Mouse (Mus musculus) heart, embryonic 12.5 days (tissue): Measurements from ENCODE around the gene Gal3st1. TPM values are rescaled to one million over a fixed set of nuclear protein-coding genes. Genes with fewer than 3 reads are reported as not detected.

Experiments used
- ATAC-seq: fragments of 200-750 bp; cut with Nextera tagmentation; 2 replicates; pipeline ENCODE4 v1.8.0; 2017; ENCODE audit warnings: moderate TSS enrichment, moderate library complexity; ENCODE audit not compliant: insufficient number of reproducible peaks, low FRiP score
- H3K27ac ChIP-seq: fragments of 300-500 bp; sonication (generic); 2 replicates; pipeline ENCODE4 v1.5.1; 2016; ENCODE audit warnings: mild to moderate bottlenecking, moderate library complexity; ENCODE audit not compliant: poor library complexity, severe bottlenecking
- H3K27me3 ChIP-seq: fragments of 300-500 bp; sonication (generic); replicated peaks from 2 replicates; pipeline ENCODE4 v1.6.1; 2016; ENCODE audit warnings: mild to moderate bottlenecking, moderate library complexity
- H3K36me3 ChIP-seq: fragments of 300-500 bp; sonication (generic); 2 replicates; pipeline ENCODE4 v1.6.1; 2016; ENCODE audit warnings: mild to moderate bottlenecking, moderate library complexity
- H3K4me1 ChIP-seq: fragments of 300-500 bp; sonication (generic); replicated peaks from 2 replicates; pipeline ENCODE4 v1.6.1; 2016; ENCODE audit warnings: mild to moderate bottlenecking
- H3K4me2 ChIP-seq: fragments of 300-500 bp; sonication (generic); 2 replicates; pipeline ENCODE4 v1.6.1; 2016; ENCODE audit warnings: mild to moderate bottlenecking, moderate library complexity
- H3K4me3 ChIP-seq: fragments of 300-500 bp; sonication (generic); 2 replicates; pipeline ENCODE4 v1.5.1; 2016; ENCODE audit warnings: mild to moderate bottlenecking
- H3K9ac ChIP-seq: fragments of 300-500 bp; sonication (generic); 2 replicates; pipeline ENCODE4 v1.6.1; 2016; ENCODE audit warnings: mild to moderate bottlenecking, moderate library complexity
- H3K9me3 ChIP-seq: fragments of 300-500 bp; sonication (generic); replicated peaks from 2 replicates; pipeline ENCODE4 v1.6.1; 2016; ENCODE audit warnings: mild to moderate bottlenecking, moderate library complexity
- WGBS: fragments of 180-500 bp; shearing (Covaris S2); methylation state at CpG from one replicate; pipeline ENCODE4 v1.1.7; 2016; 5-methylcytosine and 5-hydroxymethylcytosine counted together
- polyA plus RNA-seq: library from polyadenylated mRNA; unstranded; fragments of >200 nt; fragmentation: Nextera tagmentation; extraction: Ambion mirVana; gene quantifications from 2 replicates; pipeline ENCODE4 v1.2.1, GENCODE M21; 2016

The Gal3st1 gene
- polyA plus RNA-seq, 1 experiment from 2014 or later: 0.32 TPM

DNA sequence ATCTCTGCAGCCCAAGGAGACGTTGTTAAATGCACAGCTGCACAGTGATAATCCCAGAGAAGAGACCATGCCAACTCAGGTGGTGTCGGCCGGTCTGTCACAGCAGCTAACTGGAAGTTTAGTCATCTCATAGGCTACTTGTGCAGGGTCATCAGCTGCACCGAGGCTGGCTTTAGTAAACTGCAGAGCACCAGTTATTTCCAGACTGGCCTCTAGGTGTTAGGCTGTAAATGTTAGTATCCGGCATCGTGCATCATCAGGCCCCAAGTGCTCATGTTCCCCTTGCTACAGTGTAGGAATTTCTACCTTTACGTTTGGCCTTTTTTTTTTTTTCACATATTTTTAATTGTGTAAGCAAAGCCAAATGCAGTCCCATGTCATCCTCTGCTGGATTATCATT, 50.0 kb downstream of the Gal3st1 start:
- Histone ChIP-seq H3K9me3 (no peaks in the 10 kb centered on the region), H3K4me1 (peaks cover 8% of the 10 kb centered on the region; the same call in 1 of the 2 replicates), H3K36me3 (no peaks in the 10 kb centered on the region), H3K27me3 (peaks cover 23% of the 10 kb centered on the region), H3K4me3 (no peak overlapping the region), H3K27ac (no peak overlapping the region), H3K4me2 (no peak overlapping the region), H3K9ac (no peak overlapping the region)
- 57% methylated on average over 7 of the region's 7 CpGs for WGBS
- no peak for ATAC-seq

DNA sequence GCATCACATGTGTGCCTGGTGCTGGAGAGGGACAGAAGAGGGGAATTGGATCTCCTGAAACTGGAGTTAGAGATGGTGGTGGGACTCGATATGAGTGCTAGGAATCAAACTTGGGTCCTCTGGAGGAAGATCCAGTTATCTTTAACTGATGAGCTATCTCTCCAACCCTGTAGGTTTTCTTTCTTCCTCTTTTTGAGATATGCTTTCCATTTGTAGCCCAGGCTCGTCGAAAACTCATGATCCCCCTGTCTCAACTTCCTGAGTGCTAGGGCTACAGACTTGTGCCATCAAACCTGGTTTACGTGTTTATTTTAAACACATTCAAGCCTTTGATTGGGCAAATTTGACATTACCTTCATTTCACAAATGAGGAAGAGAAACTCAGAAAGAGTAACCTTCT, 50.7 kb downstream of the Gal3st1 start:
- Histone ChIP-seq H3K27ac (no peak overlapping the region), H3K9me3 (no peaks in the 10 kb centered on the region), H3K4me3 (no peak overlapping the region), H3K27me3 (peaks cover 23% of the 10 kb centered on the region), H3K36me3 (no peaks in the 10 kb centered on the region), H3K9ac (no peak overlapping the region), H3K4me2 (no peak overlapping the region), H3K4me1 (peaks cover 8% of the 10 kb centered on the region; the same call in 1 of the 2 replicates)
- ATAC-seq: no peak
- WGBS: 77% methylated on average over 4 of the region's 4 CpGs

DNA sequence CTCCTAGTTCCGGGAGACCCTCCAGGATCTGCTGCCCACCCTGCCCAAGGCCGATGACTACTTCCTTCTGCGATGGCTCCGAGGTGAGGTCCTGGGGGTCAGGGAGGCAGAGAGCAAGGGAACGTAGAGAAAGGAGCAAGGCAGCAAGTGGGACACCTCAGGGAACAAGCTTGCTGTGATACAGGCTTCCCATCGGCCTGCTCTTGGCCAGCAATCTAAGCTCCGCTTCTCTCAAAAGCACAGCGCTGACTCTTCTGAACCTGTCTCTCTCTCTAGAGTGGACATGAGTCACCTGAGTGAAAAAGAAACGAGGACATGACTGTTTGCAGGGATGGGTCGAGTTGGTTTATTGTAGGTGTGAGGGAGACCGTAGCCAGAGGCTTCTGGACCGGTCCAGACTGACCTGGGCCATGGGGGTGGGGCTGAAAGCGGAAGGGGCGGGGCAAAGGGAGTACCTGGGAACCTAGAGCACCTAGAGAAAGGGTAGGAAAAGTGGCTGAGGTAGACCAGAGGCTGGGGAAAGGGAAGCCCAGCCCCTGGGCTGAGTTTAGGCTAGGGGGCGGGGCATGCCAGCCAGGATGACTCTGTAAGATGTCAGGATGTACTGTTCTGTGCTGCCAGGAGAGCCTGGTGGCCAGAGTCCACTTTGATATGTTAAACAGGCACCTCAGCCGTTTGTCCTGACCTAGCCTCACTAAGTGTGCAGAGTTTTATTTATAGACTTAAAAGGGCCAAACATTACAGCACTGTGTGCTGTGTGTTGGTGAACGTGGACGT, 51.9 kb downstream of the Gal3st1 start:
- Histone ChIP-seq H3K9me3 (no peaks in the 10 kb centered on the region), H3K36me3 (no peaks in the 10 kb centered on the region), H3K9ac (no peak overlapping the region), H3K27me3 (peaks cover 23% of the 10 kb centered on the region), H3K4me1 (peaks cover 8% of the 10 kb centered on the region; the same call in 1 of the 2 replicates), H3K4me2 (no peak overlapping the region), H3K4me3 (no peak overlapping the region), H3K27ac (no peak overlapping the region)
- WGBS: 61% methylated on average over 18 of the region's 18 CpGs
- ATAC-seq: no peak

DNA sequence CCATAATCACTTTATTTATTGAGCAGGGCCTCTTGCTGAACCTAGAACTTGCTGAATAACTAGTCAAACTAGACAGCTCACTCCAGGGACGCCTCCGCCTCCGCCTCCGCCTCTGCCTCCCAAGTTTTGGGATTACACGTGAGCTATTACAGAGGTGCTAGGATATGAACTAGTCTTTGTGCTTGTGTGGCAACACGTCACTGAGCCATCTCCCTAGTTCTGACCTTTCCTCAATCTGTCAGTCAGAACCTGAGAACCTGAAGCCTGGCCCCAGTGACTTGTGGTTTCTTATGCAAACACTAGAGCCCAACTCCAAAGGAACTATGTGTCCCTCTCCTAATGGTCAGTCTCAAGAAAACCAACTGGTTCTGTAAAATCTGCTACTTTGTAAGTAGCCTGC, 52.5 kb downstream of the Gal3st1 start:
- Histone ChIP-seq H3K36me3 (no peaks in the 10 kb centered on the region), H3K4me1 (peaks cover 8% of the 10 kb centered on the region; the same call in 1 of the 2 replicates), H3K4me3 (no peak overlapping the region), H3K27me3 (peaks cover 21% of the 10 kb centered on the region), H3K9me3 (no peaks in the 10 kb centered on the region), H3K9ac (no peak overlapping the region), H3K4me2 (no peak overlapping the region), H3K27ac (no peak overlapping the region)
- no peak for ATAC-seq
- 78% methylated on average over 6 of the region's 6 CpGs for WGBS

DNA sequence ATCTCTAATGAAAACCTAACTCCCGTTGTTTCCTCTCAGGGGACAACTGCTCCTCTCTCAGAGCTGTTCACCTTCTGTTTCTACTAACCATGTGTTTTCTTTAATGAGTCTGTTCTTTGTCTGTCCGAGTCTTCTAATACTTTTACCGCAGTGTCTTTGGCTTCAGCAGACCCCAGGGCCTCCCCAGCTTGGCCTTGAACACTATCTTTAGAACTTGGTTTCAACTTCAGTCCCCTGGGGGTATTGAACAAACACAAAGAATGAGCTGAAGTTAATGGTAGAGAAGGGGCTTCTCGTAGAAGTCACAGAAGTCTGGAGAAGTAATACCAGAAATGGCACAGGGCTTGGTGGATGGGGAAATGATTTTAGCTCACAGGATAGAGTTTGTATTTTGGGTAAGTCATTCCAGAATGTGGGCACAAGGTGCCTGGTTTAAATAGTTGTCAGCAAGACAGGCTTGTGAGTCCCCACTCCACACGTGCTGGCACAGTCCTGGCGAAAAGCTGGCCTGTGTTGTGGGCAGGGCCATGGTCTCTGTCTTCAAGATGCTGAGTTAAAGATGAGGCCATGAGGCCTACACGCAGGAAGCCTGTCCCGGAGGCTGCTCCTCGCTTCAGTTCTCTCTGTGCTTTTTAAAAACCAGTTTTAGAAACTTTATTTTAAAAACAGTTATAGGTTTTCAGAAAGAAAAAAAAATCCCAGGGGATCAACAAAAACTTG, 53.1 kb downstream of the Gal3st1 start:
- Histone ChIP-seq H3K4me2 (no peak overlapping the region), H3K9ac (no peak overlapping the region)
- ATAC-seq: no peak

DNA sequence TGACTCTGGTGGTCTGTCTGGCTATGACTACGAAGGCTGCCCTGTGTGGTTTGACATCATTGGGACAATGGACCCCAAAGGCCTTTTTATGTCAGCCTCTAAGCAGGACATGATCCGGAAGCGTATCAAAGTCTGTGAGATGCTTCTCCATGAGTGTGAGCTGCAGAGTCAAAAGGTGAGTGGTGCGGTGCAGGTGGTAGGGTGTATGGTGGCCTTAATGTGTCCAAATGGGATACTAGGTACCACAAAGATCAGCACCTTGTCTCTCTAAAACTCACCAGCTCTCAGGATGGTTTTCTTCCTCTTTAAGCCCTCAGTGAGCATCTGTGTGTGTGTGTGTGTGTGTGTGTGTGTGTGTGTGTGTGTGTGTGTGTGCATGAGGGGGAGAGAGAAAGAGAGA, 56.5 kb downstream of the Gal3st1 start:
- no peak for ATAC-seq
- WGBS: 85% methylated on average over 4 of the region's 4 CpGs
- Histone ChIP-seq H3K4me1 (peaks cover 8% of the 10 kb centered on the region; the same call in 1 of the 2 replicates), H3K4me2 (no peak overlapping the region), H3K27ac (no peak overlapping the region), H3K27me3 (no peaks in the 10 kb centered on the region), H3K4me3 (no peak overlapping the region), H3K36me3 (no peaks in the 10 kb centered on the region), H3K9ac (no peak overlapping the region), H3K9me3 (no peaks in the 10 kb centered on the region)

More for the DNA sequence above, 53.1 kb downstream of the Gal3st1 start:
- no peak overlapping the region for H3K4me3 ChIP-seq
- H3K9me3 ChIP-seq: no peaks in the 10 kb centered on the region
- WGBS: 51% methylated on average over 9 of the region's 9 CpGs
- H3K27ac ChIP-seq: no peak overlapping the region
- no peaks in the 10 kb centered on the region for H3K36me3 ChIP-seq
- peaks cover 8% of the 10 kb centered on the region; the same call in 1 of the 2 replicates for H3K4me1 ChIP-seq
- H3K27me3 ChIP-seq: peaks cover 15% of the 10 kb centered on the region

DNA sequence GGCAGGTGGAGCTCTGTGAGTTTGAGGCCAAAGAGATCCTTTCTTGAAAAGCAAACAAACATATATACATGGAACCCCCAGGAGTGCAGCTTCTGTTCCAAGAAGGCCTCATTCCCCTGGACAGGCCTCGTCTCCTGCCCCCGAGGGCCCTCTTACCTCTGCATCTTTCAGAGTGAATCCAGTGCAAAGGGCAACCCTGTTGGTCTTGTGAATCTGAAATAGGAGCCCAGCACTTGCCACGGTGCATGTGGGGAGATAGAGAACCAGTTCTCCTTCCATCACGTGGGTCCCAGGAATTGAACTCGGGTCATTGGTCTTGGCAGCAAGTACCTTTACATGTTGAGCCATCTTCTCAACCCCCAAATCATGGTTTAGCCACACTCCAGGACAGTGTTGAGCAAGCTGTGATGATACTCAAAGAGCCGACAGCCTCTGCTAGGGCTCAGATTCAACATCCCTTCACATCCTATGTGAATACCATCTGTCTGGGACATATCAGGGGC, 57.7 kb downstream of the Gal3st1 start:
- Histone ChIP-seq H3K27me3 (no peaks in the 10 kb centered on the region), H3K27ac (no peak overlapping the region), H3K36me3 (no peaks in the 10 kb centered on the region), H3K4me3 (no peak overlapping the region), H3K9me3 (peaks cover 5% of the 10 kb centered on the region; the same call in 1 of the 2 replicates), H3K4me1 (no peaks in the 10 kb centered on the region), H3K9ac (no peak overlapping the region), H3K4me2 (no peak overlapping the region)
- 72% methylated on average over 6 of the region's 6 CpGs for WGBS
- no peak for ATAC-seq

DNA sequence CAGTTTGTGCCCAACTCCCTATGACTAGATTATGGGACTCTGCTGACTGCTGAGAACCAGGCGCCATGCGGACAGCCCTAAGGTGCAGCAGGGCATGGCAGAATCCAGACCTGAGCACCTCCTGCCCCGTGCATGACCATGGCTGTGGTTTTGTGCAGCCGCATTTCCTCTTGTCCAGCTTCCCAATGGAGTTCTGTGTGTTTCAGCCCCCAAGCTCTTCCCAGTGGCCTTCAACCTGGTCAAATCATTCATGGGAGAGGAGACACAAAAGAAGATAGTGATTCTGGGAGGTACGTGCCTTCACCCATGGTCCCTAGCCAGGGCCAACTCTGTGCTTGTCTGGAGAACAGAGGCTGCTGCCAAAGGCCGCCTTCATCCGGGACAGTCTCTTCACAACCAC, 59.6 kb downstream of the Gal3st1 start:
- Histone ChIP-seq H3K4me2 (no peak overlapping the region), H3K27ac (no peak overlapping the region), H3K9me3 (peaks cover 5% of the 10 kb centered on the region; the same call in 1 of the 2 replicates), H3K27me3 (no peaks in the 10 kb centered on the region), H3K4me1 (no peaks in the 10 kb centered on the region), H3K9ac (no peak overlapping the region), H3K4me3 (no peak overlapping the region), H3K36me3 (no peaks in the 10 kb centered on the region)
- ATAC-seq: no peak
- 83% methylated on average over 7 of the region's 7 CpGs for WGBS

DNA sequence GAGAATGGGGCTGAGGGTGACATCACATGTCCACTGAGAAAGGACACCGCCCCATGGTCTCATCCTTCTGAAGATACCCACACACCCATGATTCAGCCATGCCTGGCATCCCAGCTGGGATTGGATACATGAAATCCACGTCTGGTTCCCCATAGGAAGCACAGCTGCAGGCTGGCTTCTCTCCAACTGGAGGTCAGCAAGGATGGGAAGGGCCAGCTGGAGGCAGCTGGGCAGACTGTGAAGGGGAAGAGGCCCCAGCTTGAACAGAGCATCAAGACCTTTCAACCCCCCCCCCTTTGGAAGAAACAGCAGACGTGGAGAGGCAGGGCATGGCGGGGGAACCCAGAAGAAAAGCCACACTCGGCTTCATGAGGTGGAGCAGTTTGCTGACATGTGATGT, 63.1 kb downstream of the Gal3st1 start:
- no peak overlapping the region for H3K4me3 ChIP-seq
- H3K36me3 ChIP-seq: no peaks in the 10 kb centered on the region
- H3K9me3 ChIP-seq: peaks cover 11% of the 10 kb centered on the region
- no peak for ATAC-seq
- H3K27me3 ChIP-seq: no peaks in the 10 kb centered on the region
- H3K4me2 ChIP-seq: no peak overlapping the region
- WGBS: 75% methylated on average over 5 of the region's 5 CpGs
- no peak overlapping the region for H3K9ac ChIP-seq
- no peaks in the 10 kb centered on the region for H3K4me1 ChIP-seq
- H3K27ac ChIP-seq: no peak overlapping the region

DNA sequence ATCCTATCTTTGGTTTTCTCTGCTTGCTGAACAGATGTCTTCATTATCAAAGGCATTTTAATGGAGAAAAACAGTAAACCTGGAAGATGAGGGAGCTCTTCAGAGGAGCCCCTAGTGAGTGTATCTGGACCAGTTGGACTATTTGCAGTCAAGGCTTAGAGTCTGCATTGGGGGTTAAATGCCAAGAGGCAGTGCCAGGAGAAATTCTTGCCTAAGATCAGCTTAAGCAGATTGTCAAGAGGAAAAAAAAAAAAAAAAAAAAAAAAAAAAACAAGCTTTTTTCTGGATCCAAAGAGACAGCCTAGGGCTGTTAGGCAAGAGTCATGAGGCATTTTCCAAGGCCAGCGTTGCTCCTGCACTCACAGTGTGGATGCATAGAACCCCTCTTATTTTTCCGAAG, 64.3 kb downstream of the Gal3st1 start:
- Histone ChIP-seq H3K9ac (no peak overlapping the region), H3K27ac (no peak overlapping the region)
- ATAC-seq: no peak

DNA sequence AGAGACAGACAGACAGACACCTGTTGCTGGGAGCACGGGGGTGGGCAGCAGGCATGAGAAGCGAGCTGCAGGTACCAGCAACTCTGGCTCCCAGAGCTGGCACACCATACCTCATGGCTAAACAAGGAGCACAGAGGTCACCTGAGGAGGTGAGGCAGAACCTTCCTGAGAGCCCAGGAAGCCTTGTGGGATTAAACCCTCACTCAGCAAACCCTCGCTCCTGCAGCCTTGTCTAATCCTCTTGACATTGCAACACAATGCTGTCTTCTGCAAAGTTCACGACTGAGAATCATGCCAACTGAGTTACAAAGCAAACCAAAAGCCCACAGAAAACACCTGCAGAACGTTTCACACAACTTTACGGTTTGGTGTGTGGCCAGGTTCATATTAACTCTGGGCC, 65.0 kb downstream of the Gal3st1 start:
- Histone ChIP-seq H3K9me3 (peaks cover 11% of the 10 kb centered on the region), H3K4me2 (no peak overlapping the region), H3K4me3 (no peak overlapping the region), H3K27me3 (no peaks in the 10 kb centered on the region), H3K27ac (no peak overlapping the region), H3K9ac (no peak overlapping the region), H3K36me3 (no peaks in the 10 kb centered on the region), H3K4me1 (no peaks in the 10 kb centered on the region)
- 81% methylated on average over 6 of the region's 6 CpGs for WGBS
- no peak for ATAC-seq

More for the DNA sequence above, 64.3 kb downstream of the Gal3st1 start:
- H3K4me3 ChIP-seq: no peak overlapping the region
- no peak overlapping the region for H3K4me2 ChIP-seq
- no peaks in the 10 kb centered on the region for H3K36me3 ChIP-seq
- 86% methylated on average over 2 of the region's 2 CpGs for WGBS
- H3K9me3 ChIP-seq: peaks cover 11% of the 10 kb centered on the region
- no peaks in the 10 kb centered on the region for H3K27me3 ChIP-seq
- no peaks in the 10 kb centered on the region for H3K4me1 ChIP-seq
